Mouse (Mus musculus) C2C12 (cell line): ENCODE results near the gene Dock4. TPM values are rescaled to one million over a fixed set of nuclear protein-coding genes. Genes with fewer than 3 reads are reported as not detected.

Experiments used
- H3K27me3 ChIP-seq: one replicate; pipeline ENCODE4 v1.6.1; 2011; ENCODE audit not compliant: control insufficient read depth, insufficient read depth, insufficient read length
- H3K36me3 ChIP-seq: one replicate; pipeline ENCODE4 v1.6.1; 2011; ENCODE audit not compliant: control insufficient read depth, insufficient read depth
- H3K4me3 ChIP-seq: one replicate; pipeline ENCODE4 v1.5.1; 2011; ENCODE audit warnings: mild to moderate bottlenecking, control low read depth; ENCODE audit not compliant: poor library complexity, insufficient read depth, severe bottlenecking
- H3K79me2 ChIP-seq: one replicate; pipeline ENCODE4 v1.6.1; 2011; ENCODE audit not compliant: control insufficient read depth, insufficient read depth
- H3K79me3 ChIP-seq: one replicate; pipeline ENCODE4 v1.6.1; 2011; ENCODE audit warnings: low read depth, control low read depth
- H3ac ChIP-seq: one replicate; pipeline ENCODE3; 2011; ENCODE audit warnings: low read depth; ENCODE audit not compliant: control insufficient read depth, insufficient read length
- CEBPB ChIP-seq: IDR thresholded peaks from one replicate; pipeline ENCODE4 v1.6.1; 2011; ENCODE audit warnings: low read depth, mild to moderate bottlenecking, control low read depth, moderate library complexity
- CTCF ChIP-seq: IDR thresholded peaks from one replicate; pipeline ENCODE4 v1.5.1; 2011; ENCODE audit not compliant: control insufficient read depth, insufficient read depth, insufficient read length
- FOSL1 ChIP-seq: IDR thresholded peaks from one replicate; pipeline ENCODE4 v1.8.0; 2011; ENCODE audit warnings: mild to moderate bottlenecking, low read length; ENCODE audit not compliant: poor library complexity, insufficient read depth, severe bottlenecking
- MAX ChIP-seq: IDR thresholded peaks from one replicate; pipeline ENCODE4 v1.6.1; 2011; ENCODE audit warnings: mild to moderate bottlenecking, control low read depth
- MYOD1 ChIP-seq: IDR thresholded peaks from one replicate; pipeline ENCODE4 v1.6.1; 2011; ENCODE audit warnings: low read depth; ENCODE audit not compliant: control insufficient read depth, insufficient read length
- MYOG ChIP-seq: IDR thresholded peaks from one replicate; pipeline ENCODE4 v1.6.1; 2011; ENCODE audit not compliant: control insufficient read depth, insufficient read length; ENCODE audit errors: extremely low read depth
- USF1 ChIP-seq: IDR thresholded peaks from one replicate; pipeline ENCODE4 v1.6.1; 2011; ENCODE audit warnings: low read depth, mild to moderate bottlenecking, control low read depth, moderate library complexity
- polyA plus RNA-seq: library from polyadenylated mRNA; unstranded; fragments of >200 nt; fragmentation: generic; extraction: Trizol; gene quantifications from one replicate; pipeline ENCODE4 v1.2.1, GENCODE M21; 2012; ENCODE audit warnings: missing spikeins

Dock4 gene
- polyA plus RNA-seq, 1 experiment, result 0.80 TPM

GRCm38 (mm10) chr12:40794756-40795155, 349.0 kb downstream of the Dock4 start:
- Histone ChIP-seq H3K79me3 (no peaks in the 10 kb centered on the region), H3K27me3 (no peaks in the 10 kb centered on the region), H3K36me3 (no peaks in the 10 kb centered on the region), H3ac (no peak overlapping the region), H3K4me3 (no peak overlapping the region), H3K79me2 (no peaks in the 10 kb centered on the region)
- TF ChIP-seq CEBPB (no peak), CTCF (no peak), FOSL1 (no peak), MAX (no peak)

DNA sequence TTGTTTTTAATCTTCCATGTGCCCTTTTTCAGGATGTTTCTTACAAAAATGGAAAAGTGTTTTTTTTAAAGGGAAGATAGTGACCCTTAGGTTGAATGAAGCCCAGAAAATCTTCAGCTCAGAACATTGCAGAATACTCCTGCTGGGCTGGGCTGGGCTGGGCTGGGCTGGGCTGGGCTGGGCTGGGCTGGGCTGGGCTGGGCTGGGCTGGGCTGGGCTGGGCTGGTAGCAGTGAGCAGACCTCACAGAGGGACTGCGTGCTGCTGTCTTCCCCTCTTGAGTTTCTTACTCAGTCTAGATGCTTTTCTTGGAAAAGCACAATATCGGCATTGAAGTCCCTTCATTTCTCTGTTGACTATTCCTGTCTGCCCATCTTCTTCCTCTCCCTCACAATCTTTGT, 350.0 kb downstream of the Dock4 start:
- Histone ChIP-seq H3K36me3 (no peaks in the 10 kb centered on the region), H3K27me3 (no peaks in the 10 kb centered on the region), H3K4me3 (no peak overlapping the region), H3K79me2 (no peaks in the 10 kb centered on the region), H3K79me3 (no peaks in the 10 kb centered on the region), H3ac (no peak overlapping the region)
- no peak for TF ChIP-seq CTCF
- TF ChIP-seq MYOG, result no peak
- TF ChIP-seq MAX, result no peak
- TF ChIP-seq USF1, result no peak
- TF ChIP-seq FOSL1, result no peak
- no peak for TF ChIP-seq CEBPB
- TF ChIP-seq MYOD1, result no peak

GRCm38 (mm10) chr12:40796813-40797491, 351.2 kb downstream of the Dock4 start:
- Histone ChIP-seq H3K79me2 (no peaks in the 10 kb centered on the region), H3K27me3 (no peaks in the 10 kb centered on the region), H3K4me3 (no peak overlapping the region), H3K79me3 (no peaks in the 10 kb centered on the region), H3ac (no peak overlapping the region), H3K36me3 (no peaks in the 10 kb centered on the region)
- TF ChIP-seq FOSL1, result no peak
- no peak for TF ChIP-seq CEBPB
- no peak for TF ChIP-seq CTCF

GRCm38 (mm10) chr12:40797561-40798343, 352.0 kb downstream of the Dock4 start:
- no peaks in the 10 kb centered on the region for H3K79me3 ChIP-seq
- no peaks in the 10 kb centered on the region for H3K79me2 ChIP-seq
- no peak overlapping the region for H3ac ChIP-seq
- H3K36me3 ChIP-seq, result no peaks in the 10 kb centered on the region
- H3K4me3 ChIP-seq, result no peak overlapping the region
- H3K27me3 ChIP-seq, result no peaks in the 10 kb centered on the region
- TF ChIP-seq USF1 (no peak), CTCF (no peak), CEBPB (no peak), MYOD1 (no peak), MYOG (no peak), FOSL1 (no peak), MAX (no peak)

DNA sequence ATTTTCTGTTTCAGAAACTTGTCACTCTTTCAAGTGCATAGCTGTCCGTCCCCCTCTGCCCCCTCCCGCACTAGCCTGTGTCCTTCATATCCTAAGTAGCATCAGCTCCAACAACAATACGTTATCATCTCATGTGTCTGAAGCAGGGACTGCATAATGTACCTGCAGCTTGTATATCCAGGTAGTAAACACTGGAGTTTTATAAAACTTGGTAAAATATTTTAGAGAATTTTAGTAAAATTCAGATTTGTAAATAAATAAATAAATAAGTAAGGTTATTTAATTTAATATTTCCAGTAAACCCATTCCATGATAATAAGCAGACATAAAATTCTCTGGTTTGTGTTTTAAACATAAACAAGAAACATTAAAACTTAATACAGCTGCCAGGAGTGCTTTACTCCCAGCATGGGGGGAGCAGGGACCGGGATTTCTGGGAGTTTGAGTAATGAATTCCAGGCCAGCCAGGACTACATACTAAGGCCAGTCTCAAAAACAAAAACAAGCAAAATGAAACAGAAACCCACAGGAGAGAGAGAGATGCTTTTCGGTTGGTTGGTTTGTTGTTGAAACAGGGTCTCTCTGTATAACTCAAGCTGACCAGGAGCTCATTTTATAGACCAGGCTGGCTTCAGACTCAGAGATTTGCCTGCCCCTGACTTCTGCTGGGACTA, 352.7 kb downstream of the Dock4 start:
- no peaks in the 10 kb centered on the region for H3K79me2 ChIP-seq
- no peak overlapping the region for H3K4me3 ChIP-seq
- TF ChIP-seq FOSL1 (no peak), CTCF (no peak), USF1 (no peak), MAX (no peak), MYOD1 (no peak), CEBPB (no peak), MYOG (no peak)
- H3K79me3 ChIP-seq, result no peaks in the 10 kb centered on the region
- no peaks in the 10 kb centered on the region for H3K27me3 ChIP-seq
- H3K36me3 ChIP-seq, result no peaks in the 10 kb centered on the region
- H3ac ChIP-seq, result no peak overlapping the region

DNA sequence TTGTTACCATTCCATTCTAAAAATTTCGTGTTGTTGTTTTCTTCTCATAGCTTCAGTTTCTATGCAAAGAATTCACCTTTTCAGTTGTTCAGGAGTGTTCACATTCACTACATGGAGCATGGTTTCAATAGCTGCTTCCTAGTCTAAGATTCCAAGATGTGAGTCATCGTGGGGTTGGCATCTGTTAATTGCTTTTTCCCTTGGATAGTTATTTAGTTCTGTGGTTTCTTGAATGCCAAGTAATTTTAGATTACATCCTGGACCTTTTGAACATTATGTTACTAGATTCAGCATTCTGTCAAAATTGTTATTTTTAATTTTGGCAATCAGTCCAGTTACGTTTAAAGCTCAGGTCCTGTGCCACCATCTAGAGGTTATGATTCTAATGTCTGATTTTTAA, 355.7 kb downstream of the Dock4 start:
- H3K27me3 ChIP-seq, result no peaks in the 10 kb centered on the region
- H3K36me3 ChIP-seq, result no peaks in the 10 kb centered on the region
- TF ChIP-seq MAX, result no peak
- TF ChIP-seq MYOG, result no peak
- no peak for TF ChIP-seq USF1
- no peak for TF ChIP-seq CEBPB
- TF ChIP-seq CTCF, result no peak
- no peaks in the 10 kb centered on the region for H3K79me2 ChIP-seq
- no peak overlapping the region for H3ac ChIP-seq
- H3K4me3 ChIP-seq, result no peak overlapping the region
- no peaks in the 10 kb centered on the region for H3K79me3 ChIP-seq
